Mouse (Mus musculus) hindbrain, embryonic 12.5 days (tissue): ENCODE data around the gene Lhfpl3. TPM values are rescaled to one million over a fixed set of nuclear protein-coding genes. Genes with fewer than 3 reads are reported as not detected.

ENCODE experiments used
- ATAC-seq: fragments of 200-750 bp; cut with Nextera tagmentation; 2 replicates; pipeline ENCODE4 v1.8.0; 2017; ENCODE audit warnings: moderate TSS enrichment; ENCODE audit not compliant: low FRiP score
- H3K27ac ChIP-seq: fragments of 300-500 bp; sonication (generic); 2 replicates; pipeline ENCODE4 v1.5.1; 2016; ENCODE audit warnings: mild to moderate bottlenecking
- H3K27me3 ChIP-seq: fragments of 300-500 bp; sonication (generic); 2 replicates; pipeline ENCODE4 v1.6.1; 2016; ENCODE audit warnings: mild to moderate bottlenecking
- H3K36me3 ChIP-seq: fragments of 300-500 bp; sonication (generic); 2 replicates; pipeline ENCODE4 v1.6.1; 2016; ENCODE audit warnings: mild to moderate bottlenecking
- H3K4me1 ChIP-seq: fragments of 300-500 bp; sonication (generic); 2 replicates; pipeline ENCODE4 v1.6.1; 2016
- H3K4me2 ChIP-seq: fragments of 300-500 bp; sonication (generic); replicated peaks from 2 replicates; pipeline ENCODE4 v1.6.1; 2016; ENCODE audit warnings: mild to moderate bottlenecking
- H3K4me3 ChIP-seq: fragments of 300-500 bp; sonication (generic); 2 replicates; pipeline ENCODE4 v1.5.1; 2016; ENCODE audit warnings: mild to moderate bottlenecking
- H3K9ac ChIP-seq: fragments of 300-500 bp; sonication (generic); 2 replicates; pipeline ENCODE4 v1.6.1; 2016; ENCODE audit warnings: mild to moderate bottlenecking, moderate library complexity
- H3K9me3 ChIP-seq: fragments of 300-500 bp; sonication (generic); replicated peaks from 2 replicates; pipeline ENCODE4 v1.6.1; 2016; ENCODE audit warnings: mild to moderate bottlenecking
- WGBS: fragments of 180-500 bp; shearing (Covaris S2); methylation state at CpG from one replicate; pipeline ENCODE4 v1.1.7; 2016; 5-methylcytosine and 5-hydroxymethylcytosine counted together
- polyA plus RNA-seq: library from polyadenylated mRNA; unstranded; fragments of >200 nt; fragmentation: Nextera tagmentation; extraction: Ambion mirVana; gene quantifications from 2 replicates; pipeline ENCODE4 v1.2.1, GENCODE M21; 2016

Gene Lhfpl3
- polyA plus RNA-seq, 1 experiment from 2014 or later: 2.6 TPM

- no peaks in the 10 kb centered on the region for H3K27me3 ChIP-seq
Observed at GRCm38 (mm10) chr5:22856480-22856879, 110.6 kb downstream of the Lhfpl3 start.

DNA sequence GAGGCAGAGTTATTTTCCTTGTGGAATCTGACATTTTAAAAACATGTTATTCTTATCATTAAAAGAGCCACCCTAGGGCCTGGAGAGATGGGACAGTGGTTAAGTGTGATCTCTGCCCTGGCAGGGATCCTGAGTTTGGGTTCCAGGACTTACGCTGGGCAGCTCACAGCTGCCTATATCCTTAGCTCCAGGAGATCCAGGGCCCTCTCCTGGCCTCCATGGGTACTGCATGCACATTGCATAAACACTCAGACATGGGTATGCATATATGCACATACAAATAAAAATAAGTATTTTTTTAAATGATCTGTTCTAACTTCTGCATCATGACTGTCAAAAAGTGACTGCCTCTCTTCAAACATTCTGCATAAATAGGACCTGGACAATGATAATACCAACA is 115.5 kb downstream of the Lhfpl3 start:
- no peak overlapping the region for H3K9ac ChIP-seq
- no peak overlapping the region for H3K4me2 ChIP-seq
- no peaks in the 10 kb centered on the region for H3K9me3 ChIP-seq
- H3K27ac ChIP-seq: no peak overlapping the region
- no peaks in the 10 kb centered on the region for H3K36me3 ChIP-seq
- no peak for ATAC-seq
- H3K4me1 ChIP-seq: no peaks in the 10 kb centered on the region
- no peaks in the 10 kb centered on the region for H3K27me3 ChIP-seq
- no peak overlapping the region for H3K4me3 ChIP-seq
- 37% methylated on average over 1 of the region's 1 CpGs for WGBS

More at GRCm38 (mm10) chr5:22856480-22856879, 110.6 kb downstream of the Lhfpl3 start:
- Histone ChIP-seq H3K4me2 (no peak overlapping the region), H3K36me3 (no peaks in the 10 kb centered on the region), H3K4me1 (no peaks in the 10 kb centered on the region), H3K9ac (no peak overlapping the region), H3K4me3 (no peak overlapping the region), H3K9me3 (no peaks in the 10 kb centered on the region), H3K27ac (no peak overlapping the region)
- no peak for ATAC-seq
- 88% methylated on average over 4 of the region's 4 CpGs for WGBS

- H3K4me2 ChIP-seq: no peak overlapping the region
- H3K9ac ChIP-seq: no peak overlapping the region
- no peak for ATAC-seq
- H3K36me3 ChIP-seq: no peaks in the 10 kb centered on the region
- H3K4me3 ChIP-seq: no peak overlapping the region
- 91% methylated on average over 5 of the region's 5 CpGs for WGBS
- no peaks in the 10 kb centered on the region for H3K9me3 ChIP-seq
- no peak overlapping the region for H3K27ac ChIP-seq
- H3K4me1 ChIP-seq: no peaks in the 10 kb centered on the region
- no peaks in the 10 kb centered on the region for H3K27me3 ChIP-seq
Observed at GRCm38 (mm10) chr5:22869031-22869430, 123.2 kb downstream of the Lhfpl3 start.

DNA sequence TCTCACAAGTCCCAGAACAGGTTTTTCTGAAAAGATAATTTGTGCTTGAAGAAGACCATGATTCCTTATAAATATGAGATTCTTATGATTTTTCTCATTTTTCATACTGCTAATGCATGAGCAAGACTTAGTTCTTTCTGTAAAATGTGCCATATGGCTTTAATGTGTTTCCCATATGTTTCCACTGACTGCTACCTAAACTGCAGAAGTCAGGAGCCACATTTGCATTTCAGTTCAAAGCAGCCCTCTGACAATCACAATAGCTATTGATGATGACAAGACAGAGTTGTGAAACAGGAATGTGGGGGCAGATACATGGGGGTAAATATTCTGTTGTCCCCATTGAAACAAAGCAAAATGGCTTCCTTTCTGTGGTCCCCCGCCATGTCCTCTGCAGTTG is 126.6 kb downstream of the Lhfpl3 start:
- Histone ChIP-seq H3K9me3 (no peaks in the 10 kb centered on the region), H3K4me2 (no peak overlapping the region), H3K27me3 (no peaks in the 10 kb centered on the region), H3K4me1 (no peaks in the 10 kb centered on the region), H3K4me3 (no peak overlapping the region), H3K36me3 (no peaks in the 10 kb centered on the region), H3K27ac (no peak overlapping the region), H3K9ac (no peak overlapping the region)
- no peak for ATAC-seq
- 76% methylated on average over 1 of the region's 1 CpGs for WGBS

DNA sequence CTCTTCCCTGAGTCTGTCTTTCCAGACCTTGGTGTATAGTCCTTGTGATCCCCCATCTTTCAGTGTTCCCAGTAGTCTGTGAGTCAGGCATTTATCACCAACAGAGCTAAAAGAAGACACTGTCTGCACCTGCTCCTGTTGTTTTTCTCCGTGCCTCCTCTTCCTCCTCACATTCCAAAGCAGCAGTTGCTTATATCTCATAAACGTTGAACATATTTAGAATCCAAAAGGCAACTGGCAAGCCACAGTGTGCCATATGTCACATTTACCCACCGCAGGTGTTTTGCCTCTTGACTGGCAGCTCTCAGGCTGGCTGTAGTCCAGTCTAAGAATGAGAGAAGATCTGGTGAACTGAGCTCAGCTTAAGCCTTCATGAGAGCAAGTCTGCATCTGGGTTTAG is 142.5 kb downstream of the Lhfpl3 start:
- H3K27ac ChIP-seq: no peak overlapping the region
- ATAC-seq: no peak
- no peaks in the 10 kb centered on the region for H3K4me1 ChIP-seq
- H3K4me3 ChIP-seq: no peak overlapping the region
- H3K27me3 ChIP-seq: no peaks in the 10 kb centered on the region
- WGBS: 87% methylated on average over 3 of the region's 3 CpGs
- no peak overlapping the region for H3K9ac ChIP-seq
- no peak overlapping the region for H3K4me2 ChIP-seq
- H3K9me3 ChIP-seq: no peaks in the 10 kb centered on the region
- no peaks in the 10 kb centered on the region for H3K36me3 ChIP-seq

DNA sequence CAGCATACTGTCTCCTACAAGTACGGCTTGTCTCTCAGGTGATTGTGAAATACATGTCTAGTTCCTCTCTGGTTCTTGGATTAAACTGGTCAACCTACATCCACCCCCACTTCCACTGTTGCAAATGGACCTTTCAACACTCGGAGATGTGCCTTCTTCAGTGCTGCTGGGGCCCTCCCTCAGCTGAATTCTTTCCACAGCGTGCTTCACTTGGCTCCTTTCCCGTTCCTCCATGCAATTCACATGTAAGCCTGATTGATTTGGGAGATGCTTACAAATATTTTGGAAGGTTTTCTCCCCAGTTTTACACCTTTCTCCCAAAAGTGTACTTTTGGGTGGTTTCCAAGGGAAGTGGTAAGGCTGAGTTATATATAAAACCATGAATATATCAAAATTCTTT is 143.6 kb downstream of the Lhfpl3 start:
- no peak overlapping the region for H3K9ac ChIP-seq
- H3K4me1 ChIP-seq: no peaks in the 10 kb centered on the region
- no peaks in the 10 kb centered on the region for H3K27me3 ChIP-seq
- WGBS: 87% methylated on average over 4 of the region's 4 CpGs
- no peak overlapping the region for H3K27ac ChIP-seq
- no peak overlapping the region for H3K4me3 ChIP-seq
- no peaks in the 10 kb centered on the region for H3K36me3 ChIP-seq
- H3K9me3 ChIP-seq: no peaks in the 10 kb centered on the region
- no peak for ATAC-seq
- H3K4me2 ChIP-seq: no peak overlapping the region

DNA sequence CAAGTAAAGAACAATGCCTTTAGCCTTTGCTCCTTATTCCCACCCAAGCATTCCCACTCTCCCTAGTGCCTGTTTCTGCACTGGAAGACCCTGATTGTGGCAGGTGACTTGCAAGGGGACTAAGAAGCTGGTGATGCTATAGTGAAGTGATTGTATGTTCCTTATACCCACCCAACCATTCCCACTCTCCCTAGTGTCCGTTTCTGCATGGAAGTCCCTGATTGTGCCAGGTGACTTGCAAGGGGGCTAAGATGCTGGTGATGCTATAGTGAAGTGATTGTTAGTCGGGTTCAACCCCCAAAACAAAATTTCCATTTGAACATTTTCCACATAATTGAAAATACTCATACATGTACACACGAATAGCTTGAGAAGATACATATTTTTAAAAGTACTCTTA is 151.4 kb downstream of the Lhfpl3 start:
- Histone ChIP-seq H3K27me3 (no peaks in the 10 kb centered on the region), H3K9ac (no peak overlapping the region), H3K4me1 (no peaks in the 10 kb centered on the region), H3K9me3 (no peaks in the 10 kb centered on the region), H3K36me3 (no peaks in the 10 kb centered on the region), H3K27ac (no peak overlapping the region), H3K4me2 (no peak overlapping the region), H3K4me3 (no peak overlapping the region)
- WGBS: 90% methylated on average over 3 of the region's 3 CpGs
- no peak for ATAC-seq

DNA sequence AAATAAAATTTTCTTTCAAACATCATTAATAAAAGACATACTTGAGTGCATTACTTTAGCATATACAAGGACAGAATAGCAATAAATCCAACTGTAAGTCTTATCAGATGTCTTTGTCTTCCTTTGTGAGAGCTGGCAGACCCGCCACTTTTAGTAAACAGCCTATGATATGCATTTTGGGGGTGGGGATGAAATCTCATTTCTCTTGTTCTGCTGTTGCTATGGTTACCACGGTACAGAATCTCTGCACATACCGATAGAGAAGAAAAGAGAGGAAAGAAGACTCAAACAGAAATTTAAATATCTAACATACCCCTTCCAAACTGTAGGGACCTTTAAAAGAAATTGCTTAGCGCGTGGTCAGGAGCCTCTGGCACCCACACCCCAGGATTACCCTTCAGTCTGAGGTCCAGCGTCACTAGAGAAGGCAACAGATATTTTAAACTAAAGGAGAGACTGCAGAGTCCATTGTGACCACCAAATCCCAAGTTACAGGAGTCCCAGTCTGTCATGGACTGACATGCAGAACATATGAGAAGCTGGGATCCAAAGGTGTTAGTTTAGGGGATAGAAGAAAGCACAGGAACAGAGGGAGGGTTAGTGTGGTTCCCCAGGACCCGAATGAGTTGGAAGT is 151.9 kb downstream of the Lhfpl3 start:
- WGBS: 62% methylated on average over 7 of the region's 7 CpGs
- H3K27ac ChIP-seq: no peak overlapping the region
- H3K9ac ChIP-seq: no peak overlapping the region
- no peak overlapping the region for H3K4me3 ChIP-seq
- H3K4me2 ChIP-seq: no peak overlapping the region
- no peak for ATAC-seq
- H3K9me3 ChIP-seq: no peaks in the 10 kb centered on the region
- H3K4me1 ChIP-seq: no peaks in the 10 kb centered on the region
- H3K36me3 ChIP-seq: no peaks in the 10 kb centered on the region
- H3K27me3 ChIP-seq: no peaks in the 10 kb centered on the region

DNA sequence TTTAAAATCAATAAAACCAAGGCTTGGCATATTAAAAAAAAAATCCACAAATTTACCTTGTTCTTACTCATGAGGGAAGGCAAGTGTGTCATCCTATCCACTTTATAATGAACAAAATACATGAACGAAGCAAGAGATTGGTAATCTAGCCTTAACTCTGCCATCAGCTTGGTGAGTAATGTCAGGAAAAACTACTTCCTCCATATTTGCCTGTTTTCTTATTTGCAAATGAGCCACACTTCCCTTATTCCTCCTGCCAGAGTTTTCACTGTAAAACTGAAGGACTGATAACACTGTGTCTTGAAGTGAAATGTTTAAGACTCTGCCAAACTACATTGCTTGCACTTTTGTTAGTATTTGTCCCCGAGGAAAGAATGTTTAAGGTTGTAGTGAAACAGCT is 152.7 kb downstream of the Lhfpl3 start:
- H3K4me1 ChIP-seq: no peaks in the 10 kb centered on the region
- no peaks in the 10 kb centered on the region for H3K27me3 ChIP-seq
- H3K4me3 ChIP-seq: no peak overlapping the region
- H3K27ac ChIP-seq: no peak overlapping the region
- no peaks in the 10 kb centered on the region for H3K9me3 ChIP-seq
- WGBS: 80% methylated on average over 2 of the region's 2 CpGs
- no peak for ATAC-seq
- no peak overlapping the region for H3K9ac ChIP-seq
- H3K36me3 ChIP-seq: no peaks in the 10 kb centered on the region
- H3K4me2 ChIP-seq: no peak overlapping the region

- H3K9ac ChIP-seq: no peak overlapping the region
- no peaks in the 10 kb centered on the region for H3K36me3 ChIP-seq
- H3K4me2 ChIP-seq: no peak overlapping the region
- no peak overlapping the region for H3K27ac ChIP-seq
- no peak overlapping the region for H3K4me3 ChIP-seq
- no peaks in the 10 kb centered on the region for H3K27me3 ChIP-seq
- no peak for ATAC-seq
- H3K4me1 ChIP-seq: no peaks in the 10 kb centered on the region
- H3K9me3 ChIP-seq: no peaks in the 10 kb centered on the region
Observed at GRCm38 (mm10) chr5:22899913-22900312, 154.1 kb downstream of the Lhfpl3 start.

- no peak overlapping the region for H3K4me2 ChIP-seq
- no peak for ATAC-seq
- no peaks in the 10 kb centered on the region for H3K36me3 ChIP-seq
- WGBS: 90% methylated on average over 1 of the region's 1 CpGs
- no peak overlapping the region for H3K9ac ChIP-seq
- no peak overlapping the region for H3K4me3 ChIP-seq
- H3K9me3 ChIP-seq: no peaks in the 10 kb centered on the region
- H3K27me3 ChIP-seq: no peaks in the 10 kb centered on the region
- no peaks in the 10 kb centered on the region for H3K4me1 ChIP-seq
- H3K27ac ChIP-seq: no peak overlapping the region
Observed at GRCm38 (mm10) chr5:22917197-22917596, 171.3 kb downstream of the Lhfpl3 start.

DNA sequence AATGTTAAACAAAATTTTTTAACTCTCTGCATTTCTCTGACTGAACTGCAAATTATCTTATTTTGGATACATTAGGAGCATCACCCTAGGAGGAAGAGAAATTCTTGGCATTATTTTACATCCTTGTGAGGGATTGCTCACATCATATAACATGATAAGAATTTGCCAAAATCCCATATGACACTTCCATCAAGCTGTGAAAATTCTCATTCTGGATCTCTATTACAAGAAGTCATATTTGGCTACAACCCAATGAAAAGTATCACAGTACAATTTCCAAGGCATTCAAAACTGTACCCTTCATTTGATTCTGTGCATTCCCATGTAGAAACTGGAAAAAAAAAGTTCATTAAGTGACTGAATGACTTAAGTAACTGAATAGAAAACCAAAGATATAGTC is 180.3 kb downstream of the Lhfpl3 start:
- no peaks in the 10 kb centered on the region for H3K9me3 ChIP-seq
- H3K9ac ChIP-seq: no peak overlapping the region
- ATAC-seq: no peak
- H3K27me3 ChIP-seq: no peaks in the 10 kb centered on the region
- H3K4me2 ChIP-seq: no peak overlapping the region
- no peaks in the 10 kb centered on the region for H3K4me1 ChIP-seq
- H3K27ac ChIP-seq: no peak overlapping the region
- no peak overlapping the region for H3K4me3 ChIP-seq
- H3K36me3 ChIP-seq: no peaks in the 10 kb centered on the region

- Histone ChIP-seq H3K9ac (no peak overlapping the region), H3K27ac (no peak overlapping the region), H3K4me1 (no peaks in the 10 kb centered on the region), H3K27me3 (no peaks in the 10 kb centered on the region), H3K4me2 (no peak overlapping the region), H3K4me3 (no peak overlapping the region), H3K36me3 (no peaks in the 10 kb centered on the region), H3K9me3 (no peaks in the 10 kb centered on the region)
- ATAC-seq: no peak
- 64% methylated on average over 2 of the region's 2 CpGs for WGBS
Observed at GRCm38 (mm10) chr5:22928746-22929145, 182.9 kb downstream of the Lhfpl3 start.
